Mouse (Mus musculus): Measurements from ENCODE around the gene Selenov.

The Selenov gene

GRCm38 (mm10) chr7:28290638-28291590, at the start of gene Selenov:
Selenov (minus strand) TSS chr7:28291186.
- no peak for DNase-seq

DNA sequence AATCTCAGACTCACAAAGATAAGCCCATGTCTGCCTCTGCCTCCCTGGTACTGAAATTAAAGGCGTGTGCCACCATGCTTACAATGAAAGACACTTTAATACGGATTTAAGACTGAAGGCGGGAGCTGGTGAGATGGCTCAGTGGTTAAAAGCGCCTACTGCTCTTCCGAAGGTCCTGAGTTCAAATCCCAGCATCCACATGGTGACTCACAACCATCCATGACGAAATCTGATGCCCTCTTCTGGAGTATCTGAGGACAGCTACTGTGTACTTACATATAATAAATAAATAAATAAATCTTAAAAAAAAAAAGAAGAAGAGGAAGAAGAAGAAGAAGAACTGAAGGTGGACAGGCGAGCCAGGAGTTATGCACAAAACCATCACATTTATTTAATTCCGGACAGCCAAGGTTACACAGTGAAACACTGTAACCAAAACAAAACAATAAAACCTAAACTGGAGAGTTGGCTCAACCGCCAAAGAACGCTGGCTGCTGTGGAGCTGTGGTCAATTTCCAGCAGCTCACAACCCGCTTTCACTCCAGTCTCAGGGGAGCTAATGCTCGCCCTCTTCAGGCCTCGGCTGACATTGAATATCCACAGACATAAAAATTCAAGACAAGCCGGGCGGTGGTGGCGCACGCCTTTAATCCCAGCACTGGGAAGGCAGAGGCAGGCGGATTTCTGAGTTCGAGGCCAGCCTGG, 48.4 kb upstream of the Selenov start:
- DNase-seq, result peak in 1 of 2 experiments; percentile 52

- peak; percentile 97 to 98 for DNase-seq
Measured at GRCm38 (mm10) chr7:28338108-28338998, 47.4 kb upstream of the Selenov start, which contains the start of gene Supt5. Supt5 (minus strand) TSS chr7:28338746.

DNA sequence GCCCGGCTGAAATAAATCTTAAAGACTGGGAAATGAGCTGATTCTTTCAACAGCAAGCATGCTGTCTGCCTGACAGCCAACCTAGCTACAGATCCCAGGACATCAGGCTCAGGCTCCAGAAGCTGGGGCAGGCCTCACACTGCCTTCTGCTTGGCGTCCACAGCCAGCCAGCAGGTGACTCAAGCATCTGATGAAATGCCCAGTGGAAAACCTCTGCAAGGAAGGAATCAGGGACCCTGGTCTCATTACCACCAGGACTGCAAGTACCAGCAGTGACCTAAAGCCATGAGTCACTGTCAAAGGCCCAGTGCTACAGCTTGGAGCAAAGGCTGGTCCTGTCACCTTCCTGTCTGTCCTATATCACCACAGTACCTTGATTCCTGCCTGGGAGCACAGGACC, 44.5 kb upstream of the Selenov start:
- DNase-seq, result no peak

GRCm38 (mm10) chr7:28334534-28334933, 43.5 kb upstream of the Selenov start:
- DNase-seq, result no peak

DNA sequence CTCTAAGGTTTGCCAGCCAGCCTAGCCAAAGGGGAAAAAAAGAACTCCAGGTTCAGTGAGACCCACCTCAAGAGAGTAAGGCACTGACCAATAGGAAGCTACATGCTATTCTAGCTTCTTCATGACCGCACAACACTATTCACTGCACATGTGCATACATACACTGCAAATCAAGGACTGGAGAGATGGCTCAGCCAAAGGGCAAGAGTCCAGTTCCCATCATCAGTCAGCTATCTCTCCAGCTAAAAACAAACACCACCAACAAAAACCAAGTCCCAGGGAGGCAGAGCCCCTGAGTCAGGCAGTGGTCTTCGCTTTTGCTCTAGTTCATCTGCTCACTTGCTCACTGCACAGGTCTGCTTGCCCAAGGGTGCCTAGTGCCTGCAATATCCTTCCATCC, 37.3 kb upstream of the Selenov start:
- no peak for DNase-seq

DNA sequence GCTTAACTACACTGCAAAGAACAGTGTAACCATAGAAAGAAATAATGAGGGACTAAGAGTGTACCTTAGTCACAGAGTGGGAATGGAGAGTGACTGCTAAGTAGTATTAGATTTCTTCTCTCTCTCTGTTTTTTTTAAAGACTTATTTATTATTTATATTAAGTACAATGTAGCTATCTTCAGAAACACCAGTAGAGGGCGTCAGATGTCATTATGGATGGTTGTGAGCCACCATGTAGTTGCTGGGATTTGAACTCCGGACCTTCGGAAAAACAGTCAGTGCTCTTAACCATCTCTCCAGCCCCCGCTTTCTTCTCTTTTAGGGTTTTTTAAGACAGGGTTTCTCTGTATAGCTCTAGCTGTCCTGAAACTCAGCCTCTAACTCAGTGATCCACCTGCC, 35.5 kb upstream of the Selenov start:
- no peak for DNase-seq

DNA sequence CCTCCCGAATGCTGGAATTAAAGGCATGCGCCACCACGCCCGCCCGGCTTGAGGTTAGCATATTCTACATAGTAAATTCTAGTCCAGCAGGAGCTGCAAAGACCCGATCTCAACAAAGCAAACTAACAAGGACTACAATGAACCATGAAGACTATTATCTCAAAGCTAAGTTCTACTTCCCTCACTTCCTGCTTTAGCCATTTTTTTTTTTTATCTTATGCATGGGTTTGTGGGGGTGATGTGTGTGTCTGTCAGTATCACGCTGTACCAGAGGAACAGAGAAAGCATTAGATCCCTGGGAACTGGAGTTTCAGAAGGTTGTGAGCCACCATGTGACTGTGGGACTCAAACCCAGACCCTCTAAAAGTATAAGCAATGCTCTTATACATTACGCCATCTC, 34.3 kb upstream of the Selenov start:
- no peak for DNase-seq

DNA sequence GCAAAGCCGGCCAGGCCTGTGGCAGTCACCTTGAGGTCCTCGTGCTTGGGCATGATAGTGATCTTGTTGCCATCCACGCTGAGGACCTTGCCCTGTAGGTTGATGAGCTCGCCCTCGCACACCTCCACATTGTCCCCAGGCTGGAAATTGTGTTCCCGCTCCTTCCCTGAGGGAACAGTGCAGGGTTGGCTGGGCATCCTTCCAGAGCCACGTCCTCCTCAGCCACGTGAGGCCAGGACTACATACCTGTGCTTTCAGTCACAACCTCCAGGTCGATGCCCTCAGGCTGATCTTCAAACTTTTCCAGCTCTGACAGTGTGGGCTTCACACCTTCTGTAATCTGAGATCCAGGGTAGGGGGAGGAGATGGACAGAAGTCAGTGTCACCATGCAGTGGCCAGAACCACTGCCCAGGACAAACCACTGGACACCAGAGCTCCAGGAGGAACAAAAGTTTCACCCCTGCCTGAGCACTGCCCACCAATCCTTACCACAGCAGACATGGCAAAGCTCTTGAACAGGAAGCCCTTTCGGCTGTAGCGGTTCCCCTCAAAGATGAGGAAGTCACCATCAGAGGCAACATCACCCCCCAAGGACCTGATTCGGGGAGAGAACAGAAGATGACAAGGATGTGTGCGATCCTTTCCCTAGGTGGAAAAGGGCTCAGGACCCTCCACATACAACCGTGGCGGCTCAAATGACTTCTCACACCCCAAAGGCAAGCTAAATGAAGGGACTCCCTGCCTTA, 31.2 kb upstream of the Selenov start:
- no peak for DNase-seq

DNA sequence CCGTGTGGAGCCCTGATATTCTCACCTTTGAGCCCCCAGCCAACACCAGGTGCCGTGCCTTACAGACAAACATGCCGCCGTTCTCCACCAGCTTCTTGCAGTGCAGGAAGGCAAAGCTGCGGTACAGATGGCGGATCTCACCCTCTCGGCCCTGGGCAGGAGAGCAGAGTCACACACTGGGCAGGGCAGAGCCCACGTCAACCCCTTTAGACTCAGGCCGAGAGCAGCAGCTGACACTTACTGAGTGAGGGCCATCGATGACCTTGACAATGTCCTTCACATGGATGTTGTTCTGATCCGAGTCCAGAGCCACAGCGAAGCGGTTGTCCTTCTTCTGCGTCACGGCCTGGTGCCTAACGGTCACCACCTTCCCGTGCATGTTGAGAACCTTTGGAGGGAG, 27.7 kb upstream of the Selenov start:
- no peak for DNase-seq

GRCm38 (mm10) chr7:28318036-28318435, 27.1 kb upstream of the Selenov start:
- no peak for DNase-seq

- peak; percentile 92 to 93 for DNase-seq
Measured at GRCm38 (mm10) chr7:28311926-28312543, 21.0 kb upstream of the Selenov start, which contains the start of gene Timm50. Timm50 (minus strand) TSS chr7:28312072.

DNA sequence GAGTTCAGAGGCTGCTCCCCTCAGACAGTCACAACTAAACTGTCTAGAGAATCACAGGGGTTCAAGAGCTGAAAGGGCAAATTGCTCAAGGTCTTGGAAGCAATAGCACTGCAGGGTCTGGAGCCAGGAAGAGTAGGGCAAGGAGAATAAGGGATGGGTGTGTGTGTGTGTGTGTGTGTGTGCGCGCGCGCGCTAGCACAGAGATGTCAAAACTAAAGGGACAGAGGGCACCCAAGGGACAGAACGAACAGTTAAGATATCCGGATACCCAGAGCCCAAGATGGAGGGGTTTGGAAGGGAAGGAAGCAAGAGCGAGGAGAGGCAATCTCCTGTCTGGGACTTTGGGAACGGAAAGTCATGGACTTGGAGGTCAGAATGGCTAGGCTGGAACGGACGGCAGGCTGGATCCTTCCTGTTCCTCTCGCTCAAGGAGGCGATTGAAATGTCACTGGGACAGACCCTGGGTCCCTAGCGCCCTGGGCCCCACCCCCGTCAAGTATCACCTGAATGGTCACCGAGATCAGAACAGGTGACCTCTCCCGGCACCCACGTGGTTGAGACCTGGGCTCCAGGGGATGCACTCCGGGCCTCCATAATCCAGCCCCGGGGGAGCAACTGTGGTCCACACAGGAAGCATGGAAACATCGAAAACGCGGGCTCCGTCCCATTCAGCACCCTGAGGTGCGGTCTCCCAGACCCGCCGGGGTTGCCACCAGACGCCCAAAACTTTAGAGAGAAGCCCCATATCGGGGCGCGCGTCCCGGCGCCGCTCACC, 20.4 kb upstream of the Selenov start:
- DNase-seq, result no peak

- no peak for DNase-seq
Measured at GRCm38 (mm10) chr7:28309737-28310136, 18.8 kb upstream of the Selenov start.

- DNase-seq, result no peak
Measured at GRCm38 (mm10) chr7:28306216-28306615, 15.2 kb upstream of the Selenov start.

GRCm38 (mm10) chr7:28305641-28306040, 14.7 kb upstream of the Selenov start:
- DNase-seq, result no peak

GRCm38 (mm10) chr7:28301616-28302433, 10.8 kb upstream of the Selenov start, which contains the start of gene Dll3:
Dll3 (minus strand) TSS chr7:28302238.
- no peak for DNase-seq

GRCm38 (mm10) chr7:28298837-28299625, 8.0 kb upstream of the Selenov start:
- no peak for DNase-seq

DNA sequence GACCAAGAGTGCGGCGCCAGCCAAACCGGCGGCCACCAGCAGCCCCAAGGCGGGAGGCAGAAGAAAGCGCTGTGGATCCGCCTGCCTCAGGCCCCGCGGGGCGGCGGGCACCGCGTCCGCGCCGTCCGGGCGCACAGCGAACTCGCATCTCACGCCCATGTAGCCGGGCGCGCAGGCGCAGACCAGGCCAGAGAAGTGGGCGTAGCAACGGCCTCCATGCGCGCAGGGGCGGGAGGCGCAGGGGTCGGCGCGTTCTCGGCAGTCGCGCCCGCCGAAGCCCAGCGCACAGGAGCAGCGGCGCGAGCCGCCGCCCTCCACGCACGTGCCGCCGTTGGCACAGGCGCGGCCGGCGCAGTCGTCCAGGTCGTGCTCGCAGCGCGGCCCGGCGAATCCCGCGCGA, 3.5 kb upstream of the Selenov start:
- no peak for DNase-seq

Data from thymus, adult 18-20 months (tissue).